Mouse (Mus musculus): ENCODE results near the gene Tjp2. TPM values are rescaled to one million over a fixed set of nuclear protein-coding genes. Genes with fewer than 3 reads are reported as not detected.

Tjp2 gene
- total and polyA plus RNA-seq, 2 experiments from 2014 or later, result 12.5 to 15.7 TPM

DNA sequence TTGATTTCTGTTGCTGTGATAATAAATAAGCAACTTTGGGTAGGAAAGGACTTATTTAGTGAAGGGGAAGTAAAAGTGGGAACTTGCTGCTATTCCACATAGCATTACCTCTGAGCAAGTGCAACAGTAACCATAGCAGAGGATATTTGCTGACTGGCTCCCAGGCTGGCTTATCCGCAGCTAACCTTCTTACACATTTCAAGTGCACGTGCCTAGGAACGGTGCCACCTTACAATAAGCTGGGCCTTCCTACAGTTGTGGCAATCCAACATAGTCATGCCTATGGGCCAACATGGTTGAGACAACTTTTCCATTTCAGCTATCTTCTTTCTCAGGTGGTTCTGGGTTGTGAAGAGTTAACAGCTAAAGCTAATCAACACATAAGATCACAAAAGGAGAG lies 147.2 kb downstream of the Tjp2 start:
- TF ChIP-seq EP300 (IDR thresholded peaks at IDR 0.05; ENCODE audit: low read depth), result no peak
- TF ChIP-seq CTCF (IDR thresholded peaks at IDR 0.05; ENCODE audit: low read depth), result no peak
- no peak overlapping the region for H3K9ac ChIP-seq (replicated peaks; ENCODE audit: low read depth, low read length)
- no peaks in the 10 kb centered on the region for H3K27me3 ChIP-seq (ENCODE audit: control insufficient read depth, insufficient read depth, low read length)
- peaks cover 16% of the 10 kb centered on the region; the same call in 1 of the 2 replicates for H3K4me1 ChIP-seq (ENCODE audit: control insufficient read depth, insufficient read depth)
- ATAC-seq (ENCODE audit: insufficient read depth, low read depth), result no peak
- no peak for DNase-seq (ENCODE audit: low spot score)
- WGBS, result 92% methylated on average over 3 of the region's 3 CpGs
- H3K27ac ChIP-seq (ENCODE audit: low read depth), result no peak overlapping the region
- H3K4me3 ChIP-seq (ENCODE audit: low read depth, low read length), result no peak overlapping the region
- no peaks in the 10 kb centered on the region for H3K9me3 ChIP-seq (replicated peaks; ENCODE audit: control insufficient read depth, low read length)
- H3K36me3 ChIP-seq (replicated peaks; ENCODE audit: control insufficient read depth, insufficient read depth, low read length), result no peaks in the 10 kb centered on the region
- H3K4me2 ChIP-seq (ENCODE audit: low read depth, low read length), result no peak overlapping the region

DNA sequence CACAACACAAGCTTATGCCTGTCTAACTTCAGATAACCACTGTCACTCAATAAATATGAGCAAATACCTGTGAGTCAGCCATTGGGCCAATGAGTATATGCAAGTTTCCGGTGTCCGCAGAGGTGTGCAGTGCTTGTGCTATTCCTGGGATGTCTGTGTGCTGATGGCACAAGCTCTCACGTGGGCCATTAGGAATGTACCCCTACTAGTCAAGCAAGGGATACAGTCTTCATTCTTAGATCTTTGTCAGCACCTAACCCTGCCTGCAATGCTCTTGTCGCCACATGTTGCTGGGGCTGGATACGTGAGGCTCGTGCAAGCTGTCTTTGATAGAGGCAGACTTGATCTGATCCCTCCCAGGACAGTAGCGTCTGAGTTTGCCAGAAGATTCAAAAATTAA lies 148.3 kb downstream of the Tjp2 start:
- TF ChIP-seq EP300 (IDR thresholded peaks at IDR 0.05; ENCODE audit: low read depth), result no peak
- TF ChIP-seq CTCF (IDR thresholded peaks at IDR 0.05; ENCODE audit: low read depth), result no peak
- Histone ChIP-seq H3K9me3 (replicated peaks; ENCODE audit: control insufficient read depth, low read length) (no peaks in the 10 kb centered on the region), H3K27me3 (ENCODE audit: control insufficient read depth, insufficient read depth, low read length) (no peaks in the 10 kb centered on the region), H3K4me3 (ENCODE audit: low read depth, low read length) (no peak overlapping the region), H3K4me1 (ENCODE audit: control insufficient read depth, insufficient read depth) (peaks cover 16% of the 10 kb centered on the region; the same call in 1 of the 2 replicates), H3K27ac (ENCODE audit: low read depth) (no peak overlapping the region), H3K9ac (replicated peaks; ENCODE audit: low read depth, low read length) (no peak overlapping the region), H3K4me2 (ENCODE audit: low read depth, low read length) (no peak overlapping the region), H3K36me3 (replicated peaks; ENCODE audit: control insufficient read depth, insufficient read depth, low read length) (no peaks in the 10 kb centered on the region)
- DNase-seq (ENCODE audit: low spot score) (no peak), ATAC-seq (ENCODE audit: insufficient read depth, low read depth) (no peak)
- 60% methylated on average over 7 of the region's 7 CpGs for WGBS

DNA sequence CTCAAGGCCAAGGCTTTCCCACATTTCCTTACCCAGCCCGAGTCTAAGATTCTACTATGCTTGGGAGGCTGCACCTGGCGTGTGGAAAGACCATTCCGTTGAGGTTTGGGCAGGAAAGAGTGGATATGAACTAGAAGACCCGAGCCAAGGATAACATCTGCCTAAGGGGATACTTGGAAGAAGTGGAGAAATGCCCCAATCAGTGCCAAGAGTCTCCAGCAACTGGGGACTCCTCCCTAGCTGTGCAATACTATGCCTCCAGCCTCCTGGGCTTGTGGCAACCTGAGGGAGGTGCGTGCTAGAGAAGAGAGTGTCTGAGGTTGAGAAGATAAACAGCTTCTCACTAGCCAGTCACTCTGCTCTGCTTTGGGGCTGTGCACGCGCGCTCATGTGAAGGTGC lies 148.9 kb downstream of the Tjp2 start:
- Histone ChIP-seq H3K36me3 (replicated peaks; ENCODE audit: control insufficient read depth, insufficient read depth, low read length) (no peaks in the 10 kb centered on the region), H3K4me3 (ENCODE audit: low read depth, low read length) (no peak overlapping the region), H3K9ac (replicated peaks; ENCODE audit: low read depth, low read length) (no peak overlapping the region), H3K27me3 (ENCODE audit: control insufficient read depth, insufficient read depth, low read length) (no peaks in the 10 kb centered on the region), H3K9me3 (replicated peaks; ENCODE audit: control insufficient read depth, low read length) (no peaks in the 10 kb centered on the region), H3K4me1 (ENCODE audit: control insufficient read depth, insufficient read depth) (peaks cover 12% of the 10 kb centered on the region; the same call in 1 of the 2 replicates), H3K4me2 (ENCODE audit: low read depth, low read length) (no peak overlapping the region), H3K27ac (ENCODE audit: low read depth) (no peak overlapping the region)
- no peak for DNase-seq (ENCODE audit: low spot score)
- ATAC-seq (ENCODE audit: insufficient read depth, low read depth), result no peak
- TF ChIP-seq CTCF (IDR thresholded peaks at IDR 0.05; ENCODE audit: low read depth), result no peak
- no peak for TF ChIP-seq EP300 (IDR thresholded peaks at IDR 0.05; ENCODE audit: low read depth)
- WGBS, result 77% methylated on average over 8 of the region's 8 CpGs

DNA sequence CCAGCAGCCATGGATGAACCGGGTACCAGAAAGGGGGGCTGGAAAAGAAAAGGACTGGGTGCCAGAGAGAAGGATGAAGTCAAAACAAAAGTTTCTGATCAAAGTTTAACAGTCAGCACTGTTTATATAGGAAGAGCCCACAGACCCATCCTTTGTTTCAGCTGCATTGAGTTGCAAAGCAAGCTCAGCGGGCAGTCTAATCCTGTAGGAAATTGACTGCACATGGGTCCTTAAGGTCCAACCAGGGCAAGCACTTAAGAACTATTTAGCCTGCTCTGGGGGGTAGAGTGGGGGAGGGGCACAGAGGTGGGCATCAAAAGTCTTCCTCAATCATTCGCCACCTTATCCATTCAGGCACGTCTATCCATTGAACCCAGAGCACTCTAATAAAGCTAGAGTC lies 151.7 kb downstream of the Tjp2 start:
- WGBS, result 79% methylated on average over 4 of the region's 4 CpGs
- TF ChIP-seq CTCF (IDR thresholded peaks at IDR 0.05; ENCODE audit: low read depth) (no peak), EP300 (IDR thresholded peaks at IDR 0.05; ENCODE audit: low read depth) (no peak)
- H3K4me2 ChIP-seq (ENCODE audit: low read depth, low read length), result no peak overlapping the region
- no peaks in the 10 kb centered on the region for H3K27me3 ChIP-seq (ENCODE audit: control insufficient read depth, insufficient read depth, low read length)
- H3K9me3 ChIP-seq (replicated peaks; ENCODE audit: control insufficient read depth, low read length), result no peaks in the 10 kb centered on the region
- H3K4me3 ChIP-seq (ENCODE audit: low read depth, low read length), result no peak overlapping the region
- H3K4me1 ChIP-seq (ENCODE audit: control insufficient read depth, insufficient read depth), result no peaks in the 10 kb centered on the region
- no peak overlapping the region for H3K27ac ChIP-seq (ENCODE audit: low read depth)
- H3K9ac ChIP-seq (replicated peaks; ENCODE audit: low read depth, low read length), result no peak overlapping the region
- no peaks in the 10 kb centered on the region for H3K36me3 ChIP-seq (replicated peaks; ENCODE audit: control insufficient read depth, insufficient read depth, low read length)
- DNase-seq (ENCODE audit: low spot score) (no peak), ATAC-seq (ENCODE audit: insufficient read depth, low read depth) (no peak)

DNA sequence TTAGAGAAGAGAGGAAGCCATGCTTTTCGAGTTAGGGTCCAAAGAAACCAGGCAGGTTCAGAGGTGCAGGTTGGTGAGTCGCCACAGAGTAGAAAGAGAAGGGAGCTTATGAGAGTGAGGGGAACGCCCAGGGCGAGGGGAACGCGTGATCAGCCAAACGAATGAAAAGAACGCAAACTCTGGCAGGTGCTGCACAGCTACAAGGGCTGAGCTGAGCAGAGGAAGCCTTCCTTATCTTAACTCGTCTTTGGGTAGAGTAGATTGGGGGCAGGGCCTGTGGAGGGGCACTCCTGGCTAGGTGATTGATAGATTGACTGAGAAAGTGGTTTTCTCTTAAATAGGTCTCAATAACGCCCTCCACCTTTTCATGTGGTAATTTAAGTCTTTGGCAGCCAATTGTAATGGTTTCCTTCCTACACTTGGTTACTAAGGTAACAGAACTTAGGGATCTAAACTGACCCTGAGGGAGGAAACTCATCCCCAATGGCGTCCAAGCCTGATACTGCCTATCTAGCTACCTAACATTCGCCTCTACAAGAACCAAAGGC lies 160.4 kb downstream of the Tjp2 start:
- no peak overlapping the region for H3K27ac ChIP-seq (ENCODE audit: low read depth)
- ATAC-seq (ENCODE audit: insufficient read depth, low read depth) (no peak), DNase-seq (ENCODE audit: low spot score) (no peak)
- H3K9me3 ChIP-seq (replicated peaks; ENCODE audit: control insufficient read depth, low read length), result no peaks in the 10 kb centered on the region
- WGBS, result 53% methylated on average over 12 of the region's 12 CpGs
- H3K27me3 ChIP-seq (ENCODE audit: control insufficient read depth, insufficient read depth, low read length), result no peaks in the 10 kb centered on the region
- H3K4me1 ChIP-seq (ENCODE audit: control insufficient read depth, insufficient read depth), result peaks cover 3% of the 10 kb centered on the region; the same call in 1 of the 2 replicates
- no peaks in the 10 kb centered on the region for H3K36me3 ChIP-seq (replicated peaks; ENCODE audit: control insufficient read depth, insufficient read depth, low read length)
- H3K4me2 ChIP-seq (ENCODE audit: low read depth, low read length), result no peak overlapping the region
- no peak overlapping the region for H3K4me3 ChIP-seq (ENCODE audit: low read depth, low read length)
- no peak overlapping the region for H3K9ac ChIP-seq (replicated peaks; ENCODE audit: low read depth, low read length)
- TF ChIP-seq CTCF (IDR thresholded peaks at IDR 0.05; ENCODE audit: low read depth) (no peak), EP300 (IDR thresholded peaks at IDR 0.05; ENCODE audit: low read depth) (no peak)

DNA sequence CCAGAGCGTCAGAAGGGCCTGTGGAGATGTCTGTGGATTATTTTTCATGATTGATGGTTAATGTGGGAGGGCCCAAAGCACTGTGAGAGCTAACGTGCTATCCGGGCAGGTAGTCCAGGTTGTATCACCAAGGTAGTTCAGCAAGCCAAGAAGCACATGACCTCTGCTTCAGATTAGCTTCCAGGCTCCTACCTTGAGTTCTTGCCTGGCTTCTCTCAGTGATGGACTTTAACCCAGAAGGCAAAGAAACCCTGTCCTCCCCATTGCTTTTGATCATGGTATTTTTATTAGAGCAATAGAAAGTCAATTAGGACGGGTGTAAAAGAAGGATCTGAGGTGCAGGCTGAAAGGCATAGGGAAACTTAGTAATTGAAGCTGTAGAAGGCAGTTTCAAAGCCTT lies 161.2 kb downstream of the Tjp2 start:
- 84% methylated on average over 4 of the region's 4 CpGs for WGBS

More for the DNA sequence above, 161.2 kb downstream of the Tjp2 start:
- Histone ChIP-seq H3K9me3 (replicated peaks; ENCODE audit: control insufficient read depth, low read length) (no peaks in the 10 kb centered on the region), H3K27ac (ENCODE audit: low read depth) (no peak overlapping the region), H3K27me3 (ENCODE audit: control insufficient read depth, insufficient read depth, low read length) (no peaks in the 10 kb centered on the region), H3K4me2 (ENCODE audit: low read depth, low read length) (no peak overlapping the region), H3K9ac (replicated peaks; ENCODE audit: low read depth, low read length) (no peak overlapping the region), H3K4me1 (ENCODE audit: control insufficient read depth, insufficient read depth) (peaks cover 8% of the 10 kb centered on the region; the same call in 1 of the 2 replicates), H3K4me3 (ENCODE audit: low read depth, low read length) (no peak overlapping the region), H3K36me3 (replicated peaks; ENCODE audit: control insufficient read depth, insufficient read depth, low read length) (no peaks in the 10 kb centered on the region)
- ATAC-seq (ENCODE audit: insufficient read depth, low read depth) (no peak), DNase-seq (ENCODE audit: low spot score) (no peak)
- TF ChIP-seq EP300 (IDR thresholded peaks at IDR 0.05; ENCODE audit: low read depth) (no peak), CTCF (IDR thresholded peaks at IDR 0.05; ENCODE audit: low read depth) (no peak)

All from heart, postnatal 0 days (tissue).